Mouse (Mus musculus) adrenal gland, adult 8-10 months (tissue): Measurements from ENCODE around the gene Adam1b. TPM values are rescaled to one million over a fixed set of nuclear protein-coding genes. Genes with fewer than 3 reads are reported as not detected.

Source experiments
- DNase-seq: peaks from one replicate; pipeline ENCODE4 v3.0.0; 2022
- total RNA-seq, 4 experiments: library from RNA; stranded (reverse); gene quantifications; 2 replicates each; pipeline ENCODE4 v1.2.4; 2022

The Adam1b gene
- total RNA-seq, 4 experiments from 2014 or later = 0.12 to 0.16 TPM; not detected in 2

DNA sequence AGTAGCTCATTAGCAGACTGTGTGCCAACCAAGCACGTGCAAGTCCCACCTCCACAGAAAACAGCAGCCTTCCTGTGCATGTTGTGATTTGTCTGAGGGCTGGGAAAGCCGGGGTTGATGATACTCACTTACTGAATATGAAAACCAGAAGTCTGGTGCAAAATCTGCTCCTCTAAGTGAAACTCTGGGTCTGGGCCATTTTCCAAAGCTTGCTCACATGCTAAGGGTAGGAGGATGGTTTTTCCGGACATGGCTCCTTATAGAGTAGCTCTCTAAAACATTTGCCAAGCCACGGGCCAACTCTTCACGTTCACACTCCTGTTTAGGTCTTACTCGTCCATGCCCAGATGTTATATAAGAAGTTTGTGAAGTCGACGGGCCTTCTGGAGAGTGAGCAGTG is 9.9 kb downstream of the Adam1b start:
- no peak for DNase-seq

DNA sequence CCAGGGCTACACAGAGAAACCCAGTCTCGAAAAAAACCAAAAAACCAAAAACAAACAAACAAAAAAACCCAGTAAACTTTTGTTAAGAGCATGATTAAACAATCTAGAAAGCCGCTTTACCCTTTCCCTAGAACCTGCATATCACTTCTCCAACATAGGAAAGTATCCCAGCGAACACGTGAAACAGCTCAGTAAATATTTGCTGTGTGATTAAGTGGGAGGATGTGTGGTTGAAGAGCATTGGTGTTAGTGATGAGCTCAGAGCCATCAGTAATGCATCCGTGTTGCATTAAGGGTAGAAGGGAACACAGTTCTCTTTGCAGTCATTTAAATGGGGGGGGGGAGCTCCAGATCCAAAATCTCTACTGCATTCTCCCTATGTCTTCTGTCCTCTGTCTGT is 18.4 kb downstream of the Adam1b start:
- no peak for DNase-seq

DNA sequence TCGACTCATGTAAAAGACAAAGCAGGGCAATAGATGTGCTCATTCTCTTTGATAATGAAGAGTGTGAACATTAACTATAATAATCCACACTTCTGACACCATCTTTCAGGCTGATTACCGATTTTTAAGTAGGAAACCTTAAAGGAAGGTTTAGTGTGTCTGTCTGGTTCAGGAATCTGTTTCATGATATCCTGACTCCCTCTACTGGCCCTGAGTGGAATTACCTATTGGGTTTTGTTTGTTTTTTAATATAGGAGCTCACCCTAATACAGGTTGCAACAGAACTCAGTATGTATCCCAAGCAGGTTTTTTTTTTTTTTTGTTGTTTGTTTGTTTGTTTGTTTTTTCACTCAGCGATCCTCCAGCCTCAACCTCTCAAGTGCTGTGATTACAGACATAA is 25.6 kb downstream of the Adam1b start:
- no peak for DNase-seq

DNA sequence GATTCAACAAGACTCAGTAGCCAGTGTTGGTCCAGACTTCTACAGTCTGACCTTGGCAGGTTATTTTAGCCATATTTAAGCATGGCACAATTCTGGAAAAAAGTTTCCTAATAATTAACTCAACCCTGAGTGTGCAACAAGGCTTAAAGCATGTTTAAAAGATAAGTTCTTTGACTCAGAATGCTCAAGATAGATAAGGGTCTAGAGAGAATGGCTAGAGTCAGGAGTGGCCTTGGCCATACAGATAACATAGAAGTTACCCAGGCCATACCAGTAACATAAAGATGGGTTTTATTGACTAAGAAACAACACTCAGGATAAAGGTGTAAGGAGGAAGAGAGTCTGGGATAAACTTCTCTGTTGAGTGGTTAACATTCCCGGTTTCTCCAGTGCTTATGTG is 27.2 kb downstream of the Adam1b start:
- no peak for DNase-seq

- DNase-seq = no peak
Measured at GRCm38 (mm10) chr5:121474610-121475009, 28.6 kb downstream of the Adam1b start.

DNA sequence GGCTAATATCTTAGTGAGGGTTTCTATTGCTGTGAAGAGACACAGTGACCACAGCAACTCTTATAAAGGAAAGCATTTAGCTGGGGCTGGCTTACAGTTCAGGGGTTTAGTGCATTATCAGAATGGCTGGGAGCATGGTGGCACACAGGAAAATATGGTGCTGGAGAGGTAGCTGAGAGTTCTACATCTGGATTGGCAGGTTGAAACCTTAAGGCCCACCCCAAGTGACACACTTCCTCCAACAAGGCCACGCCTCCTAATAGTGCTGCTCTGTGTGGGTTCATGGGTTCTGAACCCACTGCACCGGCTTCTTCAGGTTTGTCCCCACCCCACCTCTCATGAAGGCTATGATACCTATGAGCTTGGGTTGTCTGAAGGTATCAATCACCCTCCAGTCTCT is 30.8 kb downstream of the Adam1b start:
- DNase-seq = no peak

DNA sequence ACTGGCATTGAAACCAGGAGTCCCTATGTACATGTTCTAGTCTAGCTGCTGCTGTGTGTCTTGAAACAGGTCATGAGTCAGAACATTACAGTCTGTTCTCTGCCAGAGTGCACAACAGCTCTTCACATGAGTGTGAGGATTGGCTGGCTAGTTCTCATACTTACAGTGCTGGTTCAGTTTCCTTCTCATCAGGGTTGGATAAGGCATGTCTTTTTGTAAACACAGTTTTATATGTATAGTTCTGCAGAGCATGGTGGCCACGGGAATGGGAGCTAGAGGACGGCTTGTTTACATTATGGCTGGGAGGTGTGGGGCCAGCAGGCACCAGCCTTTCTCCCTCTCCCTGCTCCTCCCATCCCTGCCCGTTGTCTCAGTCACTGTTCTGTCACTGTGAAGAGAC is 33.7 kb downstream of the Adam1b start:
- DNase-seq = no peak

DNA sequence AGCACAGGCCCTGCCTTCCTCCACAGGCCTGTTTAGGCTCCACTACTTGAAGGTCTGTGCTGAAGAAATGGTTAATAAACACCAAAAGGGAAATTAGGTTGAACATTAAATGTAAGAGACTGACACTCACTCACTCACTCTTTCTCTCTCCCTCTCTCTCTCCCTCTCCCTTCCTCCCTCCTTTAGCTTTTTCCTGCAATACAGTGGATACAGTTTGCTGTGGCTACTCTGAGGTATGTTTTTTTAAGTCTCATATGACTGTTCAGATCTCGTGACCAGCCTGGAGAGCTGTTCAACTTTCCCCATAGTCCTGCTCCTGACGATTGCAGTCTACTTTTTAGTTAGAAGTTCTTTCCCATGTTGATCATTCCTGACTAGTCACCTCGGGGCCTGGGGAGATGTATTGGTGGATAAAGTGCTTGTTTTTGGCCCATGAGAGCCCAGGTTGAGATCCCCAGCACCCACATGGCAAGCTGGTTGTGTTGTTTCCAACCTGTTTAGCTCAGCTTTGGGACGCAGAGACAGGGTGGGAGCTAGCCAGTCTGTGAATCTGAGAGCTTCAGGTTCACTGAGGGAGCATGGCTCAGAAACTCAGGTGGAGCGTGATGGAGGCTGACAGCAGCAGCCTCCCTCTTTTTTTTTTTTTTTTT is 39.5 kb downstream of the Adam1b start:
- no peak for DNase-seq

DNA sequence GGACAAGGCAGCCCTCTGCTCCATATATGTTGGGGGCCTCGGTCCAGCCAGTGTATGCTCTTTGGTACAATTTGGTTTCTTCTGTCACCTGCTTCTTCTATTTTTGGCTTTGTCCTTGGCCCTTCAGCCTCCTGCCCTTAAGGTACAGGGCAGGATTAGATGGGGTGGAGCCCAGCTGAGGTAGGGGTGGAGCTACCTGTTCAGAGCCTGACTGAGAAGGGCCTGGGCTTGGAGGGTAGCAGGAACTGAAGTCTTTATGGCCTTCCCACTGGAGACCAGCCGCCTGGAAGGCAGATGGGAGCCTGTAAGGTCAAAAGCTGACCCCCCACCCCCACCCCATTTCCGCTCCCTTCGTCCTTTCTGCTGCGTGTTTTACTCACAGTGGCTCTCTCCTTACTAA is 40.3 kb downstream of the Adam1b start:
- no peak for DNase-seq

- DNase-seq = no peak
Measured at GRCm38 (mm10) chr5:121462171-121462502, 41.1 kb downstream of the Adam1b start.

GRCm38 (mm10) chr5:121461339-121462170 is 41.7 kb downstream of the Adam1b start:
- no peak for DNase-seq

DNA sequence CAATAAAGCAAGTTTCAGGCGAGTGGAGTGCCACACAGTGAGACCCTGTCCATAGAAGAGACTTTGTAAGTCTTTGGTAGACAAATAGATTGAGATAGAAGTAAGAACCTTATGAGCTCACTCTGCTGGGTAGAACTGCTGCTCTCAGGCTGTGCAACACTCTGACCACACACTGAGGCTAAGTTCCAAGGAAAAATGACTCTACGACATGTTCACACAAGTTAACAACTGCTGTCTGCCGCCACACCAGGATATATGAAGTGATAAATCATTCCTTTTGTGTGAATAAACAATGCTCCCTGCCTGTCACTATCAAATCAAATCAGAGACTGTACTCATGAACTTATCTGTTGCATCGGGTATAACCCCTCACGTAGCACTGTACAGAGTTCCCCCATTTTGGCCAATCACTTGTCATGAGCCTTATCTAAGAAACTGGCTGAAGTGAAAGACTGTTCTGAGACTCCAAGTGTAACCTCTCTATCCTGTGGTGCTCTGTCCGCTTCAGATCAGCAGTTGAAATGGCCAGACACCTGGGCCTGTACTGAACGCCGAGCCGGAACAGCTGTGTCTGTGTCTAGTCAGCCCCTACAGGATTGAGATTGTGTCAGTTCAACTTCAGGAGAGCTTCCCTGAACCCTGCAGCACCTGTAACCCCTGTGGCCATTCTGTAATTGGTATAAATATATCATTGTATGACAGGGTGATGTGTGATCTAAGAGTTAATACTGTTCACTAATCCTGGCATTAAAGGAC is 47.5 kb downstream of the Adam1b start:
- no peak for DNase-seq

GRCm38 (mm10) chr5:121454503-121454782 is 48.8 kb downstream of the Adam1b start:
- no peak for DNase-seq

DNA sequence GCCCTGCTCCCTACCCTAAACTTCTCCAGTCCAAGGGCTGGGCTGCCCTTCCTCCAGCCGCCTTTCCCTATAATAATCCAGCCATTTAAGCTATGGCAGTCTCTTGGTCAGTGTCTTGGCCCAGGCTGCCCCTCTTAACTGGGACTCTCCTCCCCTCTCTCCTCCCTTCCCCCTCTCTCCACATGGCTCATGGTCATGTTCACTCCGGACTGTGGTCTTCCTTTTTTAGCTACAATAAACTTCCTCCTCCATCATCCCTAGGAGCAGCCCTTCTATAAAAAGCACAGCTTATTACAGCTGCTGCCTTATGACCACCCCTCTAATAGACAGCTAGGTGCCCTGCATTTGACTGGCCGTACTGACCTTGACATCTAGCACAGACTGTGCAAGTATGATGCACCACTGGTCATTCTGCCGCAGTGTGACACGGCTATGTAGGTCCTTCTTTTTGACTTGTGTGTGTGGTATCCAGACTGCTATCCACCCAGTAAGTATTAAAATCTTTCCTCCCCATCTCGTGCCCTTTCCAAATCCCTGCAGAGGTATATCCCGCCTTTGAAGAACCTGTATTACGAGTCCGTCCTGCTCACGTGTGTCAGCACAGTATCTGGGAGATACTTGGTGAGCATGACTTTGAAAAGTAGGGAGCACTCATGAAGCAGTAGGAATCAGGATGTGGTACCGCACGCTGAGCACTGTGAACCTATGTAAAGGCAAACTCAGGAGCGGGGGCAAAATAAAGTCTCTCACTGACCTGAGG is 49.3 kb downstream of the Adam1b start:
- no peak for DNase-seq

DNA sequence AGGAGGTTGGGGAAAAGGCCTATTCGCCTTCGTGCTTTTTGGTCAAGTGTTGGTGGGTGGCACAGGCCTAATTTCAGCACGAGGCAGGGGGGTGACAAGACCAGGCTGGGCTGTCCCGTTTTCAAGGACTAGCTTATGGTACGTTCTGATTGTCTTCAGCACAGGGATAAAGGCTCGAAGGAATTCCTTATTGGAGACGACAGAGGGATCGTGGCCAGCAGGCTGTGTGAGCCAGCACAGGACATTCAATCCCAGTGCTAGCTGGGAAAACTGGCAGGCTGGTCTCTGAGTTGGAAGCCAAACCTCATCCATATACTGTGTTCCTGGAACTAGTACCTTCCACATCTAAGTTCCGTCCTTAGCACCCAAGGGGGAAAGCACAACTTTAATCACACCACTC is 50.3 kb downstream of the Adam1b start:
- DNase-seq = no peak

DNA sequence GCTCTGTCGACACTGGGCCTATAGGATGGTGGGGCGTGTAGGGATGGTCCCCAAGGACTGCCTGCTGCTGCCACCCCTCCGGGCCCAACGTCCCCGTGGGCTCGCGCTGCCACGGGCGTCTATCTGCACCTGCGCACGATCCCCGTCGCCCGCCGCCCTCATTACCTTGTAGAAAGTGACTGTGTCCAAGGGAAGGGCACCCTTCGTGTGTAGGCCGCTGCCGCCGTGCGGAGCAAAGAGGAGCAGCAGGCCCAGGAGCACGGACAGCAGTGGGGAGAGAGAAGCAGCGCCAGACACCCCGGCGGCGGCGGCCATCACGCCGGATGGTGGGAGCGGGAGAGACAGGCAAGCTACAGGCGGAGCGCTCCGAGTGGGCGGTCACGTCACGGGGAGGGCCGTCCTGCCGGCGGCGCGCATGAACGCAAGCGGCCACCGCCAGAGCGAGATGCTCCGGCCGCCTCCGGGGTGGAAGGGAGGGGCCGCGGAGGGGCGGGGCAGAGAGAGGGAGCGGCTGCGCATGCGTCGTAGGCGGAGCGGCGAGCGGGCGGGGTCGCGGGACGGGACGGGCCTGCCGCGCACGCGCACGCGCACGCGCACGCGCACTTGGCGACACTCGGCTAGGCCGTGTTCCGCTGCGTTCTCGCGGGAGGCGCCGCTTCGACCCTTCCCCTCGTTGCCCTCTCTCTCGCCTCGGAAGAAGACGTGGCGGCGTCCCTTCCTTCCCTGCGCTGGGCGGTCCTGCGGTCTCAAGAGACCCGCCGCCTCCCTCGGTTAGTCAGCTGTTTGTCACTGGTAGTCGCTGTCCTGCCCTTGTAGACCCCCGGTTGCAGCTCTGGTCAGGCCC is 51.0 kb downstream of the Adam1b start, which contains the start of gene Erp29:
TSS of gene Erp29 (minus strand) at position 481 of the 844 bp plus-strand sequence.
- peak; percentile 97 for DNase-seq

- no peak for DNase-seq
Measured at GRCm38 (mm10) chr5:121451644-121452025, 51.6 kb downstream of the Adam1b start, which contains the start of gene Tmem116. Gene Tmem116, plus strand, starts transcription at chr5:121451893.

GRCm38 (mm10) chr5:121451203-121451602 is 52.0 kb downstream of the Adam1b start:
- DNase-seq = no peak

- DNase-seq = no peak
Measured at GRCm38 (mm10) chr5:121450476-121450875, 52.8 kb downstream of the Adam1b start.
